Mouse (Mus musculus) testis, adult 10 weeks (tissue): ENCODE results near the gene Psg21. TPM values are rescaled to one million over a fixed set of nuclear protein-coding genes. Genes with fewer than 3 reads are reported as not detected.

Experiments
- polyA plus RNA-seq: library from polyadenylated mRNA; stranded (reverse); fragments of 350-450 nt; fragmentation: Illumina TruSeq; extraction: RNeasy Lipid Tissue Mini Kit (QIAGEN cat#74804); gene quantifications from one replicate; pipeline ENCODE4 v1.2.3, GENCODE M21; 2014; ENCODE audit warnings: low read depth, low replicate concordance

The Psg21 gene
- polyA plus RNA-seq = not detected

GRCm38 (mm10) chr7:18656625-18657024 is at the start of gene Psg21:
Gene Psg21, minus strand, starts transcription at chr7:18656725.

GRCm38 (mm10) chr7:18686085-18686484 is 29.6 kb upstream of the Psg21 start, which contains the start of gene Psg20:
Gene Psg20, minus strand, starts transcription at chr7:18686185.

GRCm38 (mm10) chr7:18616401-18616800 is 40.1 kb downstream of the Psg21 start, which contains the start of gene Psg23:
Gene Psg23, minus strand, starts transcription at chr7:18616501.

Other genes with a start within 250 kb of the Psg21 start
- gene Psg28, start 224.7 kb downstream of the Psg21 start, polyA plus RNA-seq = not detected
- not detected for gene Psg26, start 172.5 kb downstream of the Psg21 start, polyA plus RNA-seq
- not detected for gene Psg25, start 124.5 kb downstream of the Psg21 start, polyA plus RNA-seq
- gene Psg27, start 89.4 kb downstream of the Psg21 start, polyA plus RNA-seq = not detected
- not detected for gene Psg23, start 40.2 kb downstream of the Psg21 start, polyA plus RNA-seq
- not detected for gene Psg20, start 29.5 kb upstream of the Psg21 start, polyA plus RNA-seq
- 0.14 TPM for gene Psg22, start 61.4 kb upstream of the Psg21 start, polyA plus RNA-seq
- gene Psg19, start 141.8 kb upstream of the Psg21 start, polyA plus RNA-seq = 3.5 TPM
- gene Psg17, start 164.9 kb upstream of the Psg21 start, polyA plus RNA-seq = 1.5 TPM
- 1.1 TPM for gene Mill2, start 183.2 kb upstream of the Psg21 start, polyA plus RNA-seq
- not detected for gene Pglyrp1, start 214.6 kb upstream of the Psg21 start, polyA plus RNA-seq